Mouse (Mus musculus): ENCODE results near the gene Agr2. TPM values are rescaled to one million over a fixed set of nuclear protein-coding genes. Genes with fewer than 3 reads are reported as not detected.

Agr2 gene
- total RNA-seq, 1 experiment, result not detected

DNA sequence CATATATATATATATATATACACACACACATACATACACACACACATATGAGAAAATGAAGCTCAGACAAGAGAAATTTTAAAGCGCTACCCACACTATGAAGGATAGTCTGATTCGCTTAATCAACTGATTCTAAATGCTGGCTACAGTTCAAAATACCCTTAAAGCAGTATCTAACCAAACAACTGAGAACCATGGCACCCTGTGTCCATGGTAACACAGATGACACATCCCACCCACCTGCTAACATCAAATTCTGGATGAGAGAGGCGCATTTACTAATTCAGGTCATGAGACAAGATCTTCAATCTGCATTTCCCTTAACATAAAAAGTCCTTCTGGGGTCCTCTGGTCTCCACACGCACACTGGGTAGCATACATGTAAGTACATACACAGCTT, 33.4 kb downstream of the Agr2 start:
- Histone ChIP-seq H3K4me3 (ENCODE audit: insufficient read depth in 1 of 2, low read depth in 1 of 2, low read length in 2 of 2, poor library complexity in 1 of 2, severe bottlenecking in 1 of 2) (no peak overlapping the region), H3K9ac (ENCODE audit: insufficient read depth, low read depth, low read length, poor library complexity, severe bottlenecking) (no peak overlapping the region), H3K4me1 (ENCODE audit: control insufficient read depth in 2 of 2, insufficient read depth in 2 of 2, low read length in 2 of 2, poor library complexity in 1 of 2) (peaks cover 2 to 7% of the 10 kb centered on the region in 2 experiments; a peak in 2 of 4 replicates), H3K27ac (ENCODE audit: insufficient read depth, low read depth, low read length, poor library complexity, severe bottlenecking) (no peak overlapping the region), H3K9me3 (ENCODE audit: control insufficient read depth, insufficient read depth, low read depth, low read length) (no peaks in the 10 kb centered on the region), H3K36me3 (ENCODE audit: control insufficient read depth, insufficient read depth, low read length, poor library complexity, severe bottlenecking) (no peaks in the 10 kb centered on the region; the same call in 1 of the 2 replicates)
- in situ Hi-C loops (cut with MboI; ENCODE audit: low sequenced_read_pairs in 2 of 2, unreplicated experiment in 2 of 2), result no loop called here
- no peak for DNase-seq (ENCODE audit: low read depth, low spot score)
- no peak for TF ChIP-seq ZC3H11A (IDR thresholded peaks at IDR 0.05; ENCODE audit: borderline replicate concordance, low read depth, low read length)
- no peak for TF ChIP-seq HCFC1 (IDR thresholded peaks at IDR 0.05; ENCODE audit: borderline replicate concordance, insufficient read depth, low read length)
- TF ChIP-seq MAFK (IDR thresholded peaks at IDR 0.05; ENCODE audit: insufficient read depth, low read depth, low read length), result no peak
- no peak for TF ChIP-seq ZNF384 (IDR thresholded peaks at IDR 0.05; ENCODE audit: low read depth, low read length)
- no peak for TF ChIP-seq CHD2 (IDR thresholded peaks at IDR 0.05; ENCODE audit: low read depth, low read length)

DNA sequence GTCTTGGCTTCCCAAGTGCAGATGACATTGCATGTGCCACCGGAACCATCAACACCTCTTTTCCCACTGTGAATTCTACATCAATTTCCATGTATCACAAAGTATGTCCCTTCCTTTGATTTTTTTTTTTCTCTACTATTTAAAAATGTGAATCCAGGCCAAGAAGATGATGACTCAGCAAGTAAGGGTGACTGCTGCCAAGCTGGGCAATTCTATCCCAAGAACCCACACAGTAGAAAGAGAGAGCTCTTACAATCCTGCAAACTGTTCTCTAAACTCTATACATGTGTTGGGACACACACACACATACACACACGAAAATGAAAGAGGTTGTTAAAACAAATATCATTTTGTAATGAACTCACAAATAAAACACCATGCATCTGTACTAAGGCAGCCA, 34.5 kb downstream of the Agr2 start:
- H3K9ac ChIP-seq (ENCODE audit: insufficient read depth, low read depth, low read length, poor library complexity, severe bottlenecking), result no peak overlapping the region
- H3K4me1 ChIP-seq (ENCODE audit: control insufficient read depth in 2 of 2, insufficient read depth in 2 of 2, low read length in 2 of 2, poor library complexity in 1 of 2), result peaks cover 2 to 4% of the 10 kb centered on the region in 2 experiments; a peak in 2 of 4 replicates
- no peak overlapping the region for H3K27ac ChIP-seq (ENCODE audit: insufficient read depth, low read depth, low read length, poor library complexity, severe bottlenecking)
- no peak overlapping the region for H3K4me3 ChIP-seq (ENCODE audit: insufficient read depth in 1 of 2, low read depth in 1 of 2, low read length in 2 of 2, poor library complexity in 1 of 2, severe bottlenecking in 1 of 2)
- no peak for DNase-seq (ENCODE audit: low read depth, low spot score)
- H3K36me3 ChIP-seq (ENCODE audit: control insufficient read depth, insufficient read depth, low read length, poor library complexity, severe bottlenecking), result no peaks in the 10 kb centered on the region; the same call in 1 of the 2 replicates
- no peaks in the 10 kb centered on the region for H3K9me3 ChIP-seq (ENCODE audit: control insufficient read depth, insufficient read depth, low read depth, low read length)
- TF ChIP-seq MAFK (IDR thresholded peaks at IDR 0.05; ENCODE audit: insufficient read depth, low read depth, low read length) (peak; percentile 63; the same call in 1 of the 2 replicates), ZC3H11A (IDR thresholded peaks at IDR 0.05; ENCODE audit: borderline replicate concordance, low read depth, low read length) (no peak), HCFC1 (IDR thresholded peaks at IDR 0.05; ENCODE audit: borderline replicate concordance, insufficient read depth, low read length) (no peak), CHD2 (IDR thresholded peaks at IDR 0.05; ENCODE audit: low read depth, low read length) (no peak)
- in situ Hi-C loops (cut with MboI; ENCODE audit: low sequenced_read_pairs in 2 of 2, unreplicated experiment in 2 of 2), result no loop called here

GRCm38 (mm10) chr12:36028968-36029645, 36.4 kb downstream of the Agr2 start:
- Histone ChIP-seq H3K4me3 (ENCODE audit: insufficient read depth in 1 of 2, low read depth in 1 of 2, low read length in 2 of 2, poor library complexity in 1 of 2, severe bottlenecking in 1 of 2) (no peak overlapping the region), H3K27ac (ENCODE audit: insufficient read depth, low read depth, low read length, poor library complexity, severe bottlenecking) (no peak overlapping the region), H3K9ac (ENCODE audit: insufficient read depth, low read depth, low read length, poor library complexity, severe bottlenecking) (no peak overlapping the region; the same call in 1 of the 2 replicates), H3K4me1 (ENCODE audit: control insufficient read depth in 2 of 2, insufficient read depth in 2 of 2, low read length in 2 of 2, poor library complexity in 1 of 2) (peaks cover 0 to 2% of the 10 kb centered on the region in 2 experiments; a peak in 1 of 4 replicates), H3K9me3 (ENCODE audit: control insufficient read depth, insufficient read depth, low read depth, low read length) (no peaks in the 10 kb centered on the region), H3K36me3 (ENCODE audit: control insufficient read depth, insufficient read depth, low read length, poor library complexity, severe bottlenecking) (no peaks in the 10 kb centered on the region; the same call in 1 of the 2 replicates)
- in situ Hi-C loops (cut with MboI; ENCODE audit: low sequenced_read_pairs in 2 of 2, unreplicated experiment in 2 of 2), result no loop called here
- TF ChIP-seq ZC3H11A (IDR thresholded peaks at IDR 0.05; ENCODE audit: borderline replicate concordance, low read depth, low read length) (no peak), CHD2 (IDR thresholded peaks at IDR 0.05; ENCODE audit: low read depth, low read length) (no peak), MAFK (IDR thresholded peaks at IDR 0.05; ENCODE audit: insufficient read depth, low read depth, low read length) (no peak), HCFC1 (IDR thresholded peaks at IDR 0.05; ENCODE audit: borderline replicate concordance, insufficient read depth, low read length) (no peak), ZNF384 (IDR thresholded peaks at IDR 0.05; ENCODE audit: low read depth, low read length) (no peak)
- DNase-seq (ENCODE audit: low read depth, low spot score), result no peak

GRCm38 (mm10) chr12:36029687-36030086, 37.0 kb downstream of the Agr2 start:
- in situ Hi-C loops (cut with MboI; ENCODE audit: low sequenced_read_pairs in 2 of 2, unreplicated experiment in 2 of 2), result no loop called here
- Histone ChIP-seq H3K9ac (ENCODE audit: insufficient read depth, low read depth, low read length, poor library complexity, severe bottlenecking) (no peak overlapping the region), H3K4me3 (ENCODE audit: insufficient read depth in 1 of 2, low read depth in 1 of 2, low read length in 2 of 2, poor library complexity in 1 of 2, severe bottlenecking in 1 of 2) (no peak overlapping the region), H3K9me3 (ENCODE audit: control insufficient read depth, insufficient read depth, low read depth, low read length) (no peaks in the 10 kb centered on the region), H3K36me3 (ENCODE audit: control insufficient read depth, insufficient read depth, low read length, poor library complexity, severe bottlenecking) (no peaks in the 10 kb centered on the region; the same call in 1 of the 2 replicates), H3K27ac (ENCODE audit: insufficient read depth, low read depth, low read length, poor library complexity, severe bottlenecking) (no peak overlapping the region), H3K4me1 (ENCODE audit: control insufficient read depth in 2 of 2, insufficient read depth in 2 of 2, low read length in 2 of 2, poor library complexity in 1 of 2) (peaks cover 0 to 2% of the 10 kb centered on the region in 2 experiments; a peak in 1 of 4 replicates)
- TF ChIP-seq ZC3H11A (IDR thresholded peaks at IDR 0.05; ENCODE audit: borderline replicate concordance, low read depth, low read length) (no peak), ZNF384 (IDR thresholded peaks at IDR 0.05; ENCODE audit: low read depth, low read length) (no peak), MAFK (IDR thresholded peaks at IDR 0.05; ENCODE audit: insufficient read depth, low read depth, low read length) (no peak), HCFC1 (IDR thresholded peaks at IDR 0.05; ENCODE audit: borderline replicate concordance, insufficient read depth, low read length) (no peak), CHD2 (IDR thresholded peaks at IDR 0.05; ENCODE audit: low read depth, low read length) (no peak)
- DNase-seq (ENCODE audit: low read depth, low spot score), result no peak
